In genomic region chr6:52024730-52025129, GRCm38 (mm10) we compare ENCODE assay signal across 18 mouse cellular contexts.
"Had no signal": no experiment of that assay in that cellular context is flagged by ENCODE, and none has a peak within 500 bp of the region (broad histone marks: within the 10 kb centered on the region; RNA-seq: fewer than 3 reads in every experiment).

No protein-coding gene starts in this region.

- H3K4me1 ChIP-seq: limb, embryonic 12.5 days; limb, embryonic 15.5 days; midbrain, embryonic 10.5 days; midbrain, embryonic 13.5 days; neural tube, embryonic 12.5 days; neural tube, embryonic 15.5 days had no signal

- ATAC-seq: liver, postnatal 0 days; lung, postnatal 0 days; midbrain, embryonic 13.5 days had no signal

- H3K36me3 ChIP-seq: limb, embryonic 12.5 days; limb, embryonic 15.5 days; midbrain, embryonic 10.5 days; midbrain, embryonic 13.5 days; neural tube, embryonic 12.5 days; neural tube, embryonic 15.5 days had no signal

- H3K27me3 ChIP-seq: limb, embryonic 12.5 days; limb, embryonic 15.5 days; midbrain, embryonic 13.5 days; neural tube, embryonic 12.5 days; neural tube, embryonic 15.5 days had no signal

- DNase-seq: kidney, adult 18-20 months; kidney, adult 9 months; kidney, postnatal 14 days; kidney, postnatal 4 days; left cerebral cortex, postnatal 4 days; liver, postnatal 0 days; lung, embryonic 14.5 days; right cerebral cortex, adult 18-20 months; right cerebral cortex, postnatal 14 days; right cerebral cortex, postnatal 4 days; thymus, postnatal 25 days had no signal

- H3K4me3 ChIP-seq: limb, embryonic 12.5 days; limb, embryonic 15.5 days; midbrain, embryonic 10.5 days; midbrain, embryonic 13.5 days; neural tube, embryonic 12.5 days; neural tube, embryonic 15.5 days had no signal

- H3K9me3 ChIP-seq: limb, embryonic 15.5 days; midbrain, embryonic 10.5 days; neural tube, embryonic 15.5 days had no signal
